In genomic region chr14:28984276-28984675, GRCm38 (mm10) we compare ENCODE assay signal across 28 mouse cellular contexts. TPM values are rescaled to one million over a fixed set of nuclear protein-coding genes. Genes with fewer than 3 reads are reported as not detected.
DNase-seq lines count a peak whose midpoint lies in the region; ATAC-seq and TF ChIP-seq lines count a peak whose summit lies in the region.
"Had no signal": no experiment of that assay in that cellular context is flagged by ENCODE, and none has a peak within 500 bp of the region (broad histone marks: within the 10 kb centered on the region; RNA-seq: fewer than 3 reads in every experiment).

No protein-coding gene starts in this region.

- H3K36me3 ChIP-seq in forebrain, embryonic 13.5 days (ENCODE audit: poor library complexity, severe bottlenecking) = no peaks in the 10 kb centered on the region
- no peaks in the 10 kb centered on the region for H3K36me3 ChIP-seq in forebrain, postnatal 0 days (ENCODE audit: insufficient read depth)
- H3K36me3 ChIP-seq: forebrain, embryonic 15.5 days; limb, embryonic 15.5 days; liver, embryonic 15.5 days; neural tube, embryonic 13.5 days had no signal

- no peak overlapping the region for H3K4me3 ChIP-seq in forebrain, embryonic 13.5 days
- no peak overlapping the region for H3K4me3 ChIP-seq in forebrain, postnatal 0 days (ENCODE audit: low read depth, low read length)
- H3K4me3 ChIP-seq: forebrain, embryonic 15.5 days; limb, embryonic 15.5 days; liver, embryonic 15.5 days; myocyte; neural tube, embryonic 13.5 days had no signal

- peak; percentile 64 for ATAC-seq in Patski
- ATAC-seq in forebrain, embryonic 13.5 days = no peak
- ATAC-seq in forebrain, postnatal 0 days = no peak
- ATAC-seq: CD4-positive, CD25-positive, alpha-beta regulatory T cell, adult 4 months; forebrain, embryonic 15.5 days; midbrain, embryonic 16.5 days had no signal

- H3K4me2 ChIP-seq in forebrain, embryonic 13.5 days = no peak overlapping the region
- no peak overlapping the region for H3K4me2 ChIP-seq in forebrain, postnatal 0 days (ENCODE audit: low read depth)
- H3K4me2 ChIP-seq: forebrain, embryonic 15.5 days; hindbrain, embryonic 14.5 days; limb, embryonic 15.5 days; liver, embryonic 15.5 days; neural tube, embryonic 13.5 days had no signal

- H3K9me3 ChIP-seq in forebrain, embryonic 13.5 days (replicated peaks) = no peaks in the 10 kb centered on the region
- H3K9me3 ChIP-seq in forebrain, postnatal 0 days (ENCODE audit: low read length) = no peaks in the 10 kb centered on the region
- H3K9me3 ChIP-seq: forebrain, embryonic 15.5 days; limb, embryonic 15.5 days; liver, embryonic 15.5 days; neural tube, embryonic 13.5 days had no signal

- H3K27me3 ChIP-seq in Patski = no peaks in the 10 kb centered on the region
- no peaks in the 10 kb centered on the region for H3K27me3 ChIP-seq in forebrain, embryonic 13.5 days
- no peaks in the 10 kb centered on the region for H3K27me3 ChIP-seq in forebrain, postnatal 0 days (ENCODE audit: insufficient read depth, low read length)
- H3K27me3 ChIP-seq: forebrain, embryonic 15.5 days; limb, embryonic 15.5 days; liver, embryonic 15.5 days; neural tube, embryonic 13.5 days had no signal

- 85% methylated on average over 2 of the region's 2 CpGs for WGBS in forebrain, embryonic 13.5 days
- 90% methylated on average over 2 of the region's 2 CpGs for WGBS in forebrain, postnatal 0 days

- H3K27ac ChIP-seq in forebrain, embryonic 13.5 days = no peak overlapping the region
- H3K27ac ChIP-seq in forebrain, postnatal 0 days (ENCODE audit: low read depth, low read length) = no peak overlapping the region
- H3K27ac ChIP-seq: forebrain, embryonic 15.5 days; hindbrain, embryonic 14.5 days; limb, embryonic 15.5 days; liver, embryonic 15.5 days; neural tube, embryonic 13.5 days had no signal

- TF ChIP-seq CTCF in Patski (IDR thresholded peaks at IDR 0.05) = no peak
- no peak for TF ChIP-seq CTCF in forebrain, postnatal 0 days (IDR thresholded peaks at IDR 0.05; ENCODE audit: low read depth)

- H3K4me1 ChIP-seq in forebrain, embryonic 13.5 days = no peaks in the 10 kb centered on the region
- H3K4me1 ChIP-seq in forebrain, postnatal 0 days (ENCODE audit: insufficient read depth) = no peaks in the 10 kb centered on the region
- H3K4me1 ChIP-seq: forebrain, embryonic 15.5 days; liver, embryonic 15.5 days; neural tube, embryonic 13.5 days had no signal

- in situ Hi-C loops in Patski (cut with MboI; ENCODE audit: low pct_unique_long_range_greater_than_20kb) = loop anchor here (5.0 kb wide), 1 partner anchor 177 kb away; no protein-coding TSS in a partner anchor

- POLR2A ChIA-PET in Patski (lab: Charles Lee) = no interaction called here

- no peak overlapping the region for H3K9ac ChIP-seq in forebrain, embryonic 13.5 days
- H3K9ac ChIP-seq in forebrain, postnatal 0 days = no peak overlapping the region
- H3K9ac ChIP-seq: forebrain, embryonic 15.5 days; hindbrain, embryonic 14.5 days; limb, embryonic 15.5 days; liver, embryonic 15.5 days; neural tube, embryonic 13.5 days had no signal

- peak; percentile 48 to 57 for DNase-seq in cerebellum, postnatal 10 days
- DNase-seq in cerebellum, postnatal 4 days (ENCODE audit: low spot score in 2 of 2) = no peak
- peak; percentile 21 for DNase-seq in lung, postnatal 10 days
- DNase-seq in lung, postnatal 14 days = no peak
- DNase-seq in Patski (ENCODE audit: low read depth, low spot score) = peak; percentile 59
- peak; percentile 24 for DNase-seq in adrenal gland, postnatal 25 days
- DNase-seq in forebrain, postnatal 0 days = no peak
- DNase-seq: cerebellum, adult 8-10 months; heart, postnatal 36 days; kidney, adult 8-10 months; kidney, postnatal 10 days; left cerebral cortex, postnatal 4 days; retina, postnatal 1 day; right cerebral cortex, postnatal 25 days; spleen, adult 18-20 months had no signal

- CTCF ChIA-PET in Patski (lab: Charles Lee) = interaction anchor here (0.8 to 3.3 kb wide), 8 partner anchors 12 to 136 kb away, joined by 3 to 9 read pairs (median 3); no protein-coding TSS in a partner anchor

RNA-seq across cellular contexts. Expression of gene Lrtm1, which starts 33.7 kb away (rescaled TPM):
- not detected for polyA plus RNA-seq in Patski (2021)
- 0.09 and 0.48 TPM in 2 replicates for total RNA-seq in adrenal gland, postnatal 25 days (2021)
- 0.18 and 0.26 TPM in 2 replicates for polyA plus RNA-seq in forebrain, embryonic 13.5 days (2015; fragmentation: Nextera tagmentation; extraction: Ambion mirVana)
- under 0.01 TPM in 1 of 2 replicates, not detected in the other for total RNA-seq in forebrain, postnatal 0 days (2014; rRNA removed)
- polyA plus RNA-seq in forebrain, postnatal 0 days (2015; fragmentation: Nextera tagmentation; extraction: Ambion mirVana) = 0.02 TPM in 1 of 2 replicates, not detected in the other
- total RNA-seq: layer of hippocampus, postnatal 10 days; left cerebral cortex, postnatal 4 days; megakaryocyte-erythroid progenitor cell, adult 5-6 weeks had no signal
- polyA plus RNA-seq: CD4-positive, CD25-positive, alpha-beta regulatory T cell, adult 4 months; cortical plate, adult 2 months; intestine, embryonic 14.5 days had no signal

Comparison
In these comparisons a context has a peak if more than half of its experiments do, and no peak if none do; other contexts are left out.
1. DNase-seq: peak in cerebellum, postnatal 10 days (2 of 2), lung, postnatal 10 days (single experiment), Patski (single experiment) and adrenal gland, postnatal 25 days (single experiment); none in cerebellum, postnatal 4 days (0 of 2), lung, postnatal 14 days (single experiment) and forebrain, postnatal 0 days (single experiment).